Mouse (Mus musculus) gastrocnemius, postnatal 25 days (tissue): ENCODE data around the gene Zgpat. TPM values are rescaled to one million over a fixed set of nuclear protein-coding genes. Genes with fewer than 3 reads are reported as not detected.
A peak's percentile ranks its signal among the peaks of the same experiment; 100 is the strongest.

Experiments
- DNase-seq: peaks from one replicate; pipeline ENCODE4 v3.0.0; 2022
- total RNA-seq, 2 experiments: library from RNA; stranded (reverse); gene quantifications; 1 replicate in 1 of 2; 2 replicates in 1 of 2; pipeline ENCODE4 v1.2.3; 2021

Gene Zgpat
- total RNA-seq, 2 experiments from 2014 or later = 12.8 to 13.1 TPM

GRCm38 (mm10) chr2:181384919-181385391 lies 20.2 kb downstream of the Zgpat start:
- peak; percentile 82 for DNase-seq

GRCm38 (mm10) chr2:181385885-181386284 lies 21.2 kb downstream of the Zgpat start:
- peak; percentile 74 for DNase-seq

GRCm38 (mm10) chr2:181386663-181387210 lies 22.0 kb downstream of the Zgpat start:
- no peak for DNase-seq

- DNase-seq = no peak
Measured at GRCm38 (mm10) chr2:181390136-181390870, 25.6 kb downstream of the Zgpat start.

GRCm38 (mm10) chr2:181391022-181391421 lies 26.3 kb downstream of the Zgpat start:
- DNase-seq = no peak

GRCm38 (mm10) chr2:181391541-181391940 lies 26.8 kb downstream of the Zgpat start:
- DNase-seq = no peak

GRCm38 (mm10) chr2:181392600-181393213 lies 28.0 kb downstream of the Zgpat start:
- peak; percentile 69 for DNase-seq

- DNase-seq = no peak
Measured at GRCm38 (mm10) chr2:181394086-181394485, 29.4 kb downstream of the Zgpat start.

GRCm38 (mm10) chr2:181397207-181397761 lies 32.6 kb downstream of the Zgpat start:
- DNase-seq = no peak

GRCm38 (mm10) chr2:181401497-181401896 lies 36.8 kb downstream of the Zgpat start:
- DNase-seq = no peak

GRCm38 (mm10) chr2:181403722-181404121 lies 39.0 kb downstream of the Zgpat start:
- no peak for DNase-seq

GRCm38 (mm10) chr2:181409643-181410042 lies 44.9 kb downstream of the Zgpat start:
- DNase-seq = no peak

- peak; percentile 42 for DNase-seq
Measured at GRCm38 (mm10) chr2:181410760-181411473, 46.2 kb downstream of the Zgpat start.

GRCm38 (mm10) chr2:181413141-181413540 lies 48.4 kb downstream of the Zgpat start:
- no peak for DNase-seq

GRCm38 (mm10) chr2:181415945-181416344 lies 51.2 kb downstream of the Zgpat start:
- peak; percentile 38 for DNase-seq

- no peak for DNase-seq
Measured at GRCm38 (mm10) chr2:181419359-181419758, 54.6 kb downstream of the Zgpat start.

- no peak for DNase-seq
Measured at GRCm38 (mm10) chr2:181420426-181420825, 55.7 kb downstream of the Zgpat start.

- no peak for DNase-seq
Measured at GRCm38 (mm10) chr2:181420903-181421638, 56.3 kb downstream of the Zgpat start.

GRCm38 (mm10) chr2:181423834-181424233 lies 59.1 kb downstream of the Zgpat start:
- no peak for DNase-seq
